Mouse (Mus musculus) thymus, postnatal 14 days (tissue): Measurements from ENCODE around the gene Llgl2.

Source experiments
- DNase-seq: peaks from one replicate; pipeline ENCODE4 v3.0.0; 2021

The Llgl2 gene

GRCm38 (mm10) chr11:115809311-115809781, 14.5 kb upstream of the Llgl2 start:
- DNase-seq = no peak

- DNase-seq = no peak
Observed at GRCm38 (mm10) chr11:115810377-115810776, 13.5 kb upstream of the Llgl2 start.

- DNase-seq = no peak
Observed at GRCm38 (mm10) chr11:115811381-115812093, 12.3 kb upstream of the Llgl2 start.

GRCm38 (mm10) chr11:115812095-115812494, 11.8 kb upstream of the Llgl2 start:
- no peak for DNase-seq

- DNase-seq = peak; percentile 36
Observed at GRCm38 (mm10) chr11:115812533-115813420, 11.1 kb upstream of the Llgl2 start.

GRCm38 (mm10) chr11:115813507-115814296, 10.1 kb upstream of the Llgl2 start, which contains the start of gene Caskin2:
TSS of gene Caskin2 (minus strand) at chr11:115813639.
- peak; percentile 97 for DNase-seq

- DNase-seq = peak; percentile 89
Observed at GRCm38 (mm10) chr11:115814605-115815450, 9.0 kb upstream of the Llgl2 start, which contains the start of gene Tsen54. TSS of gene Tsen54 (plus strand) at chr11:115814724.

- DNase-seq = no peak
Observed at GRCm38 (mm10) chr11:115817331-115817730, 6.5 kb upstream of the Llgl2 start.

GRCm38 (mm10) chr11:115819915-115820623, 3.8 kb upstream of the Llgl2 start:
- no peak for DNase-seq

- DNase-seq = no peak
Observed at GRCm38 (mm10) chr11:115821001-115821400, 2.8 kb upstream of the Llgl2 start.

GRCm38 (mm10) chr11:115824813-115825212, 964 bp downstream of the Llgl2 start:
- DNase-seq = no peak

GRCm38 (mm10) chr11:115826487-115826886, 2.6 kb downstream of the Llgl2 start:
- DNase-seq = no peak

GRCm38 (mm10) chr11:115827624-115828023, 3.8 kb downstream of the Llgl2 start:
- DNase-seq = no peak

GRCm38 (mm10) chr11:115829036-115829435, 5.2 kb downstream of the Llgl2 start:
- DNase-seq = no peak

- no peak for DNase-seq
Observed at GRCm38 (mm10) chr11:115830550-115831325, 6.9 kb downstream of the Llgl2 start.

- no peak for DNase-seq
Observed at GRCm38 (mm10) chr11:115831518-115831917, 7.7 kb downstream of the Llgl2 start.

- no peak for DNase-seq
Observed at GRCm38 (mm10) chr11:115832064-115832463, 8.2 kb downstream of the Llgl2 start.

- DNase-seq = no peak
Observed at GRCm38 (mm10) chr11:115832523-115832922, 8.7 kb downstream of the Llgl2 start.

GRCm38 (mm10) chr11:115833021-115833513, 9.2 kb downstream of the Llgl2 start:
- DNase-seq = no peak

GRCm38 (mm10) chr11:115834033-115834432, 10.2 kb downstream of the Llgl2 start:
- no peak for DNase-seq
